Mouse (Mus musculus) regulatory T cell (primary cell): ENCODE measurements around the gene Pex14.

Experiments
- in situ Hi-C: fragments of 300-600 bp; cut with MboI, MseI; formaldehyde crosslinking; loops from one replicate; pipeline ENCODE4 v1.15.1; 2025; ENCODE audit warnings: high pct_unique_total_duplicates

Gene Pex14

GRCm38 (mm10) chr4:148952328-148953222 is 147.1 kb downstream of the Pex14 start:
- in situ Hi-C loops: no loop called here

GRCm38 (mm10) chr4:148951821-148952291 is 147.8 kb downstream of the Pex14 start:
- in situ Hi-C loops: no loop called here

- in situ Hi-C loops: no loop called here
These were observed 148.6 kb downstream of the Pex14 start for GRCm38 (mm10) chr4:148950932-148951650.

DNA sequence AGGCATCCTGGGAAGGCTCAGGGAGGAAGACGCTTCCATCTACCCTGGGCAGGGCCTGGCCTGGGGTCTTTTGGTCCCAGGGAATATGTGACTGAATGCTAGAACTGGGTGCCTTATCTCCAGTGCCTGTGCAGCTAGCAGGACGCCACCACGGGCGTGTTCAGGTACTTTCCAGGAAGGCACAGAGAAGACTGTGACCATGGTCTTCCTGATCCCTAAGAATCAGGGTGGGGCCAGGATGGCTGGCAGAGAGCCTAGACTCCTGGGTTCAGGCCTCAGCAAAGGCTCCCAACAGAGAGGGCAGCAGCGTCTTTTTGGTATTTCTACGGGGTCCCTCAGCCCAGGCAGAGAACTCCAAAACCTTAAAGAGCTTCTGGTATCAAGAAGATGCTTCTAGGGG is 149.2 kb downstream of the Pex14 start:
- in situ Hi-C loops: no loop called here

- in situ Hi-C loops: no loop called here
These were observed 151.8 kb downstream of the Pex14 start for GRCm38 (mm10) chr4:148947833-148948388.

GRCm38 (mm10) chr4:148946071-148946470 is 153.6 kb downstream of the Pex14 start:
- in situ Hi-C loops: no loop called here

DNA sequence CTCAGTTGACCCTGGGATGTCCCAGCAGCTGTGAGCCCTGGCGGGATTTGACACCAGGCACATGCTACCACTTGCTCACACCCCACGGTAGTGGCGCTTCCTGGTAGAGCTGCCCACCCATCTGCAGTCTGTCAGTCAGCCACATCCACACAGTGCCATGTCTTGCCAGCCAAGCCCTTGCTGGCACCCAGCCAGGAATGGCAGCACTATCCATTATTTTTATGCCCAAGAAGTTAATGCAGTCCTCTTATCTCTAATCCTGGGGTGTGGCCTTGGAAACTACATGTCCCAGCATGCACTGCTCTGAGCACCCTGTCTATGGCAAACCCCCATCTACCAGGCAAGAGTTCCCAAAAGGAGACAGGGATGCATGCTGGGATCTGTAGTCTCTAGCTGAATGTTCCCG is 154.2 kb downstream of the Pex14 start:
- in situ Hi-C loops: no loop called here

DNA sequence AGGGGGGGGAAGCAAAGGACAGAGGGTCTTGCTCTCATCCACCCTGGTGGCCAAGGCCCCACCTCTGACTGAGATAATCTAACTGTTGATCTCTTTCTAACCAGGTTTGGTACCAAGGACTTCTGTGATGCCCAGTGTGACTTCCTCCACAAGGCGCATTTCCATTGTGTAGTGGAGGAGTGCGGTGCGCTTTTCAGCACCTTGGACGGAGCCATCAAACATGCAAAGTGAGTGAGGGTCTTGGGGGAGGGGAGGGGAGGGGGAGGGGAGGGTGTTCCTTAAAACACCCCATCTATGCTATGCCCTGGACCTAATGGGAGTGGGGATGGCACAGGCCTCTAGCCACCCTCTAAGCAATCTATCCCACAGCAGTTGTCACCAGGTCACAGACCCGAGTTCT is 156.6 kb downstream of the Pex14 start:
- in situ Hi-C loops: no loop called here

GRCm38 (mm10) chr4:148941321-148941720 is 158.4 kb downstream of the Pex14 start:
- in situ Hi-C loops: no loop called here

DNA sequence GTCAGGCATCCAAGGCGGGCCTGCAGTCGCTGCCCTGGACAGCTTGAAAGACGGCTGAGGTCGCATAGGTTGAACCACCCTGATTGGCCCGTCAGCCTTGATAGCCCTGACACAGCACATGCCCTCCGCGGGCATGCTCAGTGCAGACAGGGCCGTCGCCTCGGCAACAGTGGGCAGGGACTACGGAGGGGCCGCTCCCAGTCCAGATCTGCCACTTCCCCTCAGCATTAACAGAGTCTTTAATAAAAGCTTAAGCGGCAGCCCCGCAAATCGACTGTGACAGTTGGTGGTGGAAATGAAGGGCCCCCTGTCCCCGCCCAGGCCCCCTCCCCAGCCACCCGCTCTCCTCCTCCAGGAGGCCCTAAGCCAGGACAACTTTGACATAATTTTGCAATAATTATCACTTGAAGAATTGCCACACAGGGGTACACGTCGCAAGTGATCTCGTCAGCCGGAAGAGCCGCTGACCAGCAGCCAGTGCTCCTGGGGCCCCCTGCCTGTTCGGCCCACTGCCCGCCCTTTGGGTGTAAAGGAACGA is 158.9 kb downstream of the Pex14 start:
- in situ Hi-C loops: no loop called here

- in situ Hi-C loops: no loop called here
These were observed 161.1 kb downstream of the Pex14 start for GRCm38 (mm10) chr4:148938546-148938945.

GRCm38 (mm10) chr4:148936727-148937126 is 162.9 kb downstream of the Pex14 start:
- in situ Hi-C loops: no loop called here

DNA sequence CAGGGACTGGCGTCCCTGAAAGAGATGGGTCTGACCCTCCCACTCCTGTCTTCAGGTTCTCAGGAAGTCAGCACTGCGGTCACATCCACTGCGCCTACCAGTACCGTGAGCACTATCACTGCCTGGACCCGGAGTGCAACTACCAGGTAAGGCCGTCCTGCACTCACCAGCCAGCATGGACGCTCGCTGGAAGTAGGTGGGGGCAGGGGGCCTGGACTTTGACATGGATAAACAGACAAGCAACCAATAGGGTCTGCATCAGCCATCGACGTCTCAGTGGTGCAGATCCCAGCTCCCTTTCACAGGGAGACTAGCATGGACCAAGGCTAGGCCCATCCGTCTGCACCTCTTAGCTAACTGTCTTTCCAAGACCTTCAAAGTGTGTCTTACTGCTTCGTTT is 163.6 kb downstream of the Pex14 start:
- in situ Hi-C loops: no loop called here

- in situ Hi-C loops: no loop called here
These were observed 164.5 kb downstream of the Pex14 start for GRCm38 (mm10) chr4:148935211-148935610.

- in situ Hi-C loops: no loop called here
These were observed 166.6 kb downstream of the Pex14 start for GRCm38 (mm10) chr4:148933109-148933508.

- in situ Hi-C loops: no loop called here
These were observed 168.9 kb downstream of the Pex14 start for GRCm38 (mm10) chr4:148930721-148931229.

- in situ Hi-C loops: no loop called here
These were observed 170.8 kb downstream of the Pex14 start for GRCm38 (mm10) chr4:148928876-148929275.

GRCm38 (mm10) chr4:148928316-148928715 is 171.4 kb downstream of the Pex14 start:
- in situ Hi-C loops: no loop called here

DNA sequence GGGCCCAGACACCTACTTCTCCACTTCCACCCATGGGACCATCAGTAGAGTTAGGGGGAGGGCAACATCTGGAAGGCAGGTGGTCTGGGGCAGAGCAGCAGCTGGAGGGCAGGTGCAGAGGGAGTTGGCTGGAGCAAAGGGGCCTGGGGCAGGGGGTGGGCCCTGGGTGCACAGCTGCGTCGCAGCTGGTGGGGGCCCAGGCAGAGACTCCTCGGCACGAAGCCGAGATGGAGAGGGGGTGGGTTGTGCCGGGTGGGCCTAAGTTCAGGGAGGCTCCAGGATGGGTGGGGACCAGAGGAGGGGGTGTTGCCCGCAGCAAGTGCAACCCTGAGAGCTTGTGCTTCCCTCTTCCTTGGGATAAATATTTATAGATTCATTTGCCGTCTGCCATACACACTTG is 173.2 kb downstream of the Pex14 start:
- in situ Hi-C loops: no loop called here

GRCm38 (mm10) chr4:148925589-148926359 is 173.9 kb downstream of the Pex14 start:
- in situ Hi-C loops: no loop called here

GRCm38 (mm10) chr4:148923976-148924375 is 175.7 kb downstream of the Pex14 start:
- in situ Hi-C loops: no loop called here
